Mouse (Mus musculus): Measurements from ENCODE around the gene Foxk1.

DNA sequence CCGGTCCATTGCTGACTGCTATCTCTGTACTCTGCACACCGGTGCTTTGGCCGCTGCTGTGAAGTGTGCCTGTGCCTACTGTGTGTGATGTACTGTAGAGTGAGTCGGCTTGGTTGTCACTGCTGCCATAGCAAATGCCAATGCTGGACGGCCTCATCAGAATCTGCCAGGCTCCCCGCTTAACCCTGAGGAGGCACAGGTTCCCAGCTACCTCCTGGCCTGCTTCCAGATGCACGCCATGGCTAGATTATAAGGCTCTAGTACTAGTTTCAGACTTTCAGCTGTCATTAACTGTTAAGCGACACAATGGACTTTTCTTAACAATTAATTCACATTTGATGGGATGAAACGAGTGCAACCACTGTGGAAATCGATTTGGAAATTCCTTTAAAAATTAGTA is 21.8 kb downstream of the Foxk1 start:
- TF ChIP-seq NANOG (IDR thresholded peaks at IDR 0.05; ENCODE audit: borderline replicate concordance, low read length) = no peak
- TF ChIP-seq CTCF (conservative IDR thresholded peaks at IDR 0.05; ENCODE audit: low read length) = no peak

Measured in E14TG2a.4 (cell line).